ENCODE assay signal across 8 mouse cellular contexts in genomic region chrX:57392367-57393246, GRCm38 (mm10). TPM values are rescaled to one million over a fixed set of nuclear protein-coding genes. Genes with fewer than 3 reads are reported as not detected.
DNase-seq lines count a peak whose midpoint lies in the region; ATAC-seq lines count a peak whose summit lies in the region.

TSS of gene Rbmx (minus strand) at chrX:57393036.

- peak; percentile 94 for ATAC-seq in megakaryocyte progenitor cell, adult 5-6 weeks (replicated peaks; ENCODE audit: poor library complexity)

- peak; percentile 96 for DNase-seq in adipocyte (ENCODE audit: low spot score)
- peak; percentile 87 for DNase-seq in embryo, embryonic 10 days (ENCODE audit: low spot score)
- DNase-seq in gastrocnemius, postnatal 10 days: peak; percentile 74
- DNase-seq in induced T-regulatory cell, adult 2 months (ENCODE audit: low read depth): peak; percentile 94
- peak; percentile 80 to 92 for DNase-seq in left cerebral cortex, adult 9 months (ENCODE audit: low spot score in 2 of 2)
- DNase-seq in right cerebral cortex, postnatal 14 days: peak; percentile 67
- peak; percentile 77 to 78 for DNase-seq in urinary bladder, postnatal 36 days (ENCODE audit: low spot score in 2 of 2)

RNA-seq across cellular contexts. Expression of gene Rbmx, which starts in this region (rescaled TPM):
- total RNA-seq in gastrocnemius, postnatal 10 days (2021): 10 to 100 TPM; 36.7 to 41.6 TPM
- total RNA-seq in megakaryocyte progenitor cell, adult 5-6 weeks (2015): 85.0 and 92.6 TPM in 2 replicates
- 60.8 and 87.4 TPM in 2 replicates for total RNA-seq in megakaryocyte progenitor cell, adult 5-6 weeks (2017)

Comparison
In these comparisons a context has a peak if more than half of its experiments do, and no peak if none do; other contexts are left out.
1. Peak in every context shown above with its lines: DNase-seq and ATAC-seq.